Mouse (Mus musculus) CH12.LX (cell line): ENCODE measurements around the gene Pawr. TPM values are rescaled to one million over a fixed set of nuclear protein-coding genes. Genes with fewer than 3 reads are reported as not detected.

Source experiments
- DNase-seq: peaks from one replicate; pipeline ENCODE4 v3.0.0-alpha.2; 2013; ENCODE audit errors: extremely low read depth
- H3K27ac ChIP-seq: 2 replicates; pipeline ENCODE4 v1.5.1; 2012; ENCODE audit warnings: low read depth, mild to moderate bottlenecking, control low read depth, moderate library complexity; ENCODE audit not compliant: insufficient read depth
- H3K27me3 ChIP-seq: replicated peaks from 2 replicates; pipeline ENCODE3; 2012; ENCODE audit warnings: inconsistent platforms
- H3K36me3 ChIP-seq, 2 experiments: replicated peaks in 1 of 2; 2 replicates each; pipeline versions ENCODE3 to v1.6.1; 2012; ENCODE audit warnings: inconsistent platforms in 1 of 2, low read length in 1 of 2, mild to moderate bottlenecking in 1 of 2, mixed read lengths in 1 of 2, moderate library complexity in 1 of 2; ENCODE audit not compliant: control insufficient read depth in 1 of 2, insufficient read depth in 1 of 2
- H3K4me1 ChIP-seq, 2 experiments: 2 replicates each; pipeline ENCODE4 v1.6.1; 2012; ENCODE audit warnings: inconsistent platforms in 1 of 2, moderate library complexity in 1 of 2; ENCODE audit not compliant: insufficient read depth in 2 of 2, control insufficient read depth in 1 of 2
- H3K4me2 ChIP-seq: 2 replicates; pipeline ENCODE4 v1.6.1; 2012; ENCODE audit warnings: low read depth, mild to moderate bottlenecking, control low read depth; ENCODE audit not compliant: poor library complexity, insufficient read depth, severe bottlenecking
- H3K4me3 ChIP-seq, 3 experiments: fragments of 150-350 bp in 1 of 3; sonication (generic) in 1 of 3; replicated peaks in 1 of 3; 2 replicates each; pipeline versions ENCODE3 to v1.5.1; 2011 to 2012; ENCODE audit warnings: low read depth in 2 of 3, low read length in 2 of 3, mild to moderate bottlenecking in 2 of 3, moderate library complexity in 2 of 3, control low read depth in 1 of 3, improper control_type of control experiment in 1 of 3, inconsistent platforms in 1 of 3, mixed read lengths in 1 of 3; ENCODE audit not compliant: poor library complexity in 1 of 3
- H3K79me2 ChIP-seq: replicated peaks from 2 replicates; pipeline ENCODE4 v1.6.1; 2012; ENCODE audit warnings: mild to moderate bottlenecking, moderate library complexity; ENCODE audit not compliant: control insufficient read depth, poor library complexity, insufficient read depth, severe bottlenecking; ENCODE audit errors: extremely low read depth
- H3K9ac ChIP-seq: 2 replicates; pipeline ENCODE4 v1.6.1; 2012; ENCODE audit warnings: low read depth, mild to moderate bottlenecking, control low read depth, moderate library complexity; ENCODE audit not compliant: insufficient read depth
- H3K9me3 ChIP-seq: replicated peaks from 2 replicates; pipeline ENCODE3; 2012; ENCODE audit warnings: low read length, inconsistent platforms, mixed read lengths
- BHLHE40 ChIP-seq: IDR thresholded peaks from 2 replicates; pipeline ENCODE4 v1.6.1; 2011; ENCODE audit warnings: mild to moderate bottlenecking, low read depth, low read length, improper control_type of control experiment
- CHD2 ChIP-seq: IDR thresholded peaks from 2 replicates; pipeline ENCODE4 v1.6.1; 2011; ENCODE audit warnings: low read length, improper control_type of control experiment
- HCFC1 ChIP-seq: IDR thresholded peaks from 2 replicates; pipeline ENCODE4 v1.6.1; 2012; ENCODE audit warnings: low read depth, mild to moderate bottlenecking, inconsistent platforms, low read length, improper control_type of control experiment
- IRF4 ChIP-seq: IDR thresholded peaks from 2 replicates; pipeline ENCODE4 v1.6.1; 2014; ENCODE audit warnings: low read depth, mild to moderate bottlenecking, inconsistent platforms, low read length, improper control_type of control experiment
- JUND ChIP-seq: conservative IDR thresholded peaks from 2 replicates; pipeline ENCODE4 v1.6.1; 2011; ENCODE audit warnings: low read depth, low read length, improper control_type of control experiment
- KAT2A ChIP-seq: IDR thresholded peaks from 2 replicates; pipeline ENCODE4 v1.6.1; 2012; ENCODE audit warnings: low read length, improper control_type of control experiment, inconsistent platforms; ENCODE audit not compliant: insufficient replicate concordance
- MAFK ChIP-seq: IDR thresholded peaks from 2 replicates; pipeline ENCODE4 v1.6.1; 2011; ENCODE audit warnings: low read length, improper control_type of control experiment; ENCODE audit not compliant: insufficient replicate concordance
- MEF2A ChIP-seq: IDR thresholded peaks from 2 replicates; pipeline ENCODE4 v1.6.1; 2014; ENCODE audit warnings: low read depth, mild to moderate bottlenecking, inconsistent platforms, low read length, improper control_type of control experiment, borderline replicate concordance
- MXI1 ChIP-seq: IDR thresholded peaks from 2 replicates; pipeline ENCODE4 v1.6.1; 2011; ENCODE audit warnings: mild to moderate bottlenecking, low read depth, low read length, improper control_type of control experiment
- NRF1 ChIP-seq: IDR thresholded peaks from 2 replicates; pipeline ENCODE4 v1.6.1; 2014; ENCODE audit warnings: low read depth, mild to moderate bottlenecking, inconsistent platforms, low read length, improper control_type of control experiment, moderate library complexity
- PAX5 ChIP-seq: IDR thresholded peaks from 2 replicates; pipeline ENCODE4 v1.6.1; 2012; ENCODE audit warnings: low read length, inconsistent platforms, mixed read lengths
- RAD21 ChIP-seq: IDR thresholded peaks from 2 replicates; pipeline ENCODE4 v1.6.1; 2011; ENCODE audit warnings: low read depth, mild to moderate bottlenecking, low read length, improper control_type of control experiment, moderate library complexity
- RCOR1 ChIP-seq: conservative IDR thresholded peaks from 2 replicates; pipeline ENCODE4 v1.6.1; 2012; ENCODE audit warnings: low read depth, mild to moderate bottlenecking, inconsistent platforms, low read length, improper control_type of control experiment
- SIN3A ChIP-seq: IDR thresholded peaks from 2 replicates; pipeline ENCODE4 v1.6.1; 2012; ENCODE audit warnings: low read length, improper control_type of control experiment, inconsistent platforms
- SMC3 ChIP-seq: IDR thresholded peaks from 2 replicates; pipeline ENCODE4 v1.6.1; 2011; ENCODE audit warnings: low read depth, low read length, improper control_type of control experiment
- UBTF ChIP-seq: IDR thresholded peaks from 2 replicates; pipeline ENCODE4 v1.6.1; 2012; ENCODE audit warnings: low read depth, mild to moderate bottlenecking, inconsistent platforms, low read length, improper control_type of control experiment, moderate library complexity
- ZMIZ1 ChIP-seq: IDR thresholded peaks from 2 replicates; pipeline ENCODE4 v1.6.1; 2012; ENCODE audit warnings: low read depth, mild to moderate bottlenecking, inconsistent platforms, low read length, improper control_type of control experiment
- ZNF384 ChIP-seq: IDR thresholded peaks from 2 replicates; pipeline ENCODE4 v1.6.1; 2012; ENCODE audit warnings: low read depth, low read length, improper control_type of control experiment, inconsistent platforms
- dilution Hi-C: fragments of 300-500 bp; cut with MboI; formaldehyde crosslinking; loops from 2 replicates; pipeline ENCODE4 v1.14.3; 2020; ENCODE audit warnings: low sequenced_read_pairs; ENCODE audit not compliant: extremely low pct_unique_long_range_greater_than_20kb, extremely low pct_ligation_motif_present
- in situ Hi-C: fragments of 300-500 bp; cut with MboI; formaldehyde crosslinking; loops from 3 replicates; pipeline ENCODE4 v1.14.3; 2019; ENCODE audit warnings: low sequenced_read_pairs, low pct_ligation_motif_present, low pct_unique_long_range_greater_than_20kb, mixed read lengths
- polyA plus RNA-seq: library from polyadenylated mRNA; unstranded; fragments of >175 nt; gene quantifications from 2 replicates; pipeline ENCODE4 v1.2.1, GENCODE M21; 2012; ENCODE audit warnings: low read depth; ENCODE audit not compliant: insufficient read length
- total RNA-seq, 2 experiments: library from RNA; depleted of rRNA; stranded (reverse); fragments of 300-350 nt in 1 of 2; fragments of >200 nt in 1 of 2; gene quantifications; 2 replicates each; pipeline ENCODE4 v1.2.3; 2012 to 2014

The Pawr gene
- total and polyA plus RNA-seq, 3 experiments = not detected

DNA sequence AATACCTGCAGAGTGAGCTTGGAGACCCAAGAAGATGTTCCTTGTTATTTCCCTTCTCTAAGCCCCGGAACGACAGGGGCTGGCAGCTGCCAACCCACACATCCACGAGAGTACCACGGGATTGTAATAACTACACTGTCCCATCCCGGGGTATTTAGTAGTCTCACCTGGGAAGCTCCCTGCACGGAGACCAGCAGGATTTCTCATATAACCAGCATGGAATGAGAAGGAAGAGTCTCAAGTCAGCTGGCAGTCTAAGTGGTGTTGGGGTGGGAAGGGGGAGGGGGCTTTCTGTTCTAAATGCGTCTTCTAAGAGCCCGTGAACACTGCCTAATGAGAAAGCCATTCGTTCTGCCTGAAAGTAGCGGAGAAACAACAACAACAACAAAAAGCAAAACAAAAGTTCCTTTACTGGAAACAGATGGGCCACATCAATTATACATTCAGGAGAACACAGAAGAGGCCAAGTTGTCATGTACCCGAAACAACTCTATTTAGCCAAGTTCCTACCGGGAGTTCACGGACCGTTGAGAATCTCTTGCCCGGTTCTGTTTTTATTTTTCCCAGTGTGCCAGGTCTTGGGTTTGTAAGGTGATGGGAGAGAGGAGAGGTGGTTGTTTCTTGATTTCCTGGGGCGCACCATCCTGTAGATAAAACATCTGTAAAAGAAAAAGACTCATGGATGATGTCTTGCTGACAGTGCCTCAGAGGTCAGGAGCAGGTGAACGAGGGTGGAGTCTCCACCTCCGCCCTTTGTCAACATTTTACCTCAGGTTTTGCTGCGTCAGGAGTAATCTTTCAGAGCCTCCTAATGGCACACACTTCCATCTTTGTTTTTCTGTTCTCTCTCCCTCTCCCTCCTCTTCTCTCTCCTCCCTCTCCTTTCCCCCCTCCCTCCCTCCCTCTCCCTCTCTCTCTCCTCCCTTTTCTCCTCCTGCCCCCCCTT is 112.3 kb downstream of the Pawr start:
- no peaks in the 10 kb centered on the region for H3K9me3 ChIP-seq
- peaks cover 0 to 18% of the 10 kb centered on the region in 2 experiments; a peak in 2 of 4 replicates for H3K4me1 ChIP-seq
- H3K9ac ChIP-seq = no peak overlapping the region
- no peaks in the 10 kb centered on the region for H3K36me3 ChIP-seq
- in situ Hi-C loops = loop anchor here (25.0 kb wide), 1 partner anchor 507 kb away; no protein-coding TSS in a partner anchor
- TF ChIP-seq IRF4 = no peak
- no peak for TF ChIP-seq SIN3A
- no peak for TF ChIP-seq MEF2A
- TF ChIP-seq ZNF384 = no peak
- TF ChIP-seq PAX5 = no peak
- no peak for TF ChIP-seq MAFK
- no peak for TF ChIP-seq RCOR1
- no peak for TF ChIP-seq JUND
- no peak for TF ChIP-seq MXI1
- no peak for TF ChIP-seq NRF1
- no peak for TF ChIP-seq UBTF
- no peak for TF ChIP-seq KAT2A
- no peak for TF ChIP-seq ZMIZ1
- TF ChIP-seq BHLHE40 = no peak
- TF ChIP-seq CHD2 = no peak
- no peak for TF ChIP-seq RAD21
- TF ChIP-seq, all 38 proteins: peak for 0
- Histone ChIP-seq H3K79me2 (no peaks in the 10 kb centered on the region), H3K4me3 (no peak overlapping the region), H3K4me2 (no peak overlapping the region), H3K27ac (no peak overlapping the region), H3K27me3 (no peaks in the 10 kb centered on the region)
- dilution Hi-C loops = no loop called here
- no peak for DNase-seq

DNA sequence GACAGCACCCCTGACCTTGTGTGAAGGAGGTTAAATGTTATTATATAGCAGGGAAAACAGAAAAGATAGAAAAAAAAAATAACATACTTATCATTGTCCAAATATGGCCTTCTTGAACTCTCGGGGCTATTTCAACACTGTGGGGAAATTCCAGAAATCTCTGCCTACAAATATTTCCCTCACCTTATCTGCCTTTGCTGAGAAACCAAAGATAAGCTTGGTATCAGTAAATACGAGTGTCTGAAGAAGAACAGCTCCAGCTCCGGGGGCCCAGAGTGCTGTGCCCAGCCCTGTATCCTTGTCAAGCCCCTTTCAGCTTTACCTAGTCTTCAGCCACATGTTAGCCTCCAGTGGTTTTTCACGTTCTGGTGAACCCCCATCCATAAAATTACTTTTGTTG is 113.2 kb downstream of the Pawr start:
- Histone ChIP-seq H3K9me3 (no peaks in the 10 kb centered on the region), H3K4me3 (no peak overlapping the region), H3K27ac (no peak overlapping the region), H3K4me2 (no peak overlapping the region), H3K36me3 (no peaks in the 10 kb centered on the region), H3K9ac (no peak overlapping the region), H3K4me1 (peaks cover 0 to 18% of the 10 kb centered on the region in 2 experiments; a peak in 2 of 4 replicates), H3K79me2 (no peaks in the 10 kb centered on the region), H3K27me3 (no peaks in the 10 kb centered on the region)
- in situ Hi-C loops = loop anchor here (25.0 kb wide), 1 partner anchor 508 kb away; no protein-coding TSS in a partner anchor
- no peak for DNase-seq
- dilution Hi-C loops = no loop called here
- TF ChIP-seq SMC3 (no peak), JUND (no peak), HCFC1 (no peak), SIN3A (no peak)
